8 mouse cellular contexts compared by ENCODE assay signal in genomic region chr2:38535521-38536220, GRCm38 (mm10). TPM values are rescaled to one million over a fixed set of nuclear protein-coding genes. Genes with fewer than 3 reads are reported as not detected.
DNase-seq lines count a peak whose midpoint lies in the region; ATAC-seq lines count a peak whose summit lies in the region.

No protein-coding gene starts in this region.

- H3K36me3 ChIP-seq in hindbrain, embryonic 10.5 days: no peaks in the 10 kb centered on the region
- H3K36me3 ChIP-seq in hindbrain, embryonic 13.5 days: no peaks in the 10 kb centered on the region
- H3K36me3 ChIP-seq in kidney, embryonic 15.5 days: no peaks in the 10 kb centered on the region

- H3K27me3 ChIP-seq in hindbrain, embryonic 10.5 days (ENCODE audit: insufficient read depth, poor library complexity, severe bottlenecking): no peaks in the 10 kb centered on the region
- no peaks in the 10 kb centered on the region for H3K27me3 ChIP-seq in hindbrain, embryonic 13.5 days
- no peaks in the 10 kb centered on the region for H3K27me3 ChIP-seq in kidney, embryonic 15.5 days

- ATAC-seq in hindbrain, embryonic 13.5 days (ENCODE audit: low FRiP score): no peak
- peak; percentile 34 for ATAC-seq in activated CD4-positive, CD25-positive, alpha-beta regulatory T cell, adult 4 months
- ATAC-seq in kidney, embryonic 15.5 days (replicated peaks; ENCODE audit: low FRiP score): no peak
- peak; percentile 49 for ATAC-seq in megakaryocyte progenitor cell, adult 5-6 weeks (replicated peaks; ENCODE audit: poor library complexity)

- H3K4me3 ChIP-seq in hindbrain, embryonic 10.5 days: no peak overlapping the region
- no peak overlapping the region for H3K4me3 ChIP-seq in hindbrain, embryonic 13.5 days
- no peak overlapping the region for H3K4me3 ChIP-seq in kidney, embryonic 15.5 days (replicated peaks)

- peak overlapping the region; percentile 66 for H3K27ac ChIP-seq in hindbrain, embryonic 10.5 days
- no peak overlapping the region for H3K27ac ChIP-seq in hindbrain, embryonic 13.5 days
- H3K27ac ChIP-seq in kidney, embryonic 15.5 days: peak overlapping the region; percentile 10; the same call in 1 of the 2 replicates

- no peak overlapping the region for H3K4me2 ChIP-seq in hindbrain, embryonic 13.5 days
- H3K4me2 ChIP-seq in kidney, embryonic 15.5 days: no peak overlapping the region

- WGBS in hindbrain, embryonic 10.5 days: 71% methylated on average over 14 of the region's 14 CpGs
- 64% methylated on average over 14 of the region's 14 CpGs for WGBS in hindbrain, embryonic 13.5 days
- 54% methylated on average over 14 of the region's 14 CpGs for WGBS in kidney, embryonic 15.5 days

- no peaks in the 10 kb centered on the region for H3K9me3 ChIP-seq in hindbrain, embryonic 10.5 days
- no peaks in the 10 kb centered on the region for H3K9me3 ChIP-seq in hindbrain, embryonic 13.5 days
- H3K9me3 ChIP-seq in kidney, embryonic 15.5 days (replicated peaks): no peaks in the 10 kb centered on the region

- H3K9ac ChIP-seq in hindbrain, embryonic 13.5 days: no peak overlapping the region
- no peak overlapping the region for H3K9ac ChIP-seq in kidney, embryonic 15.5 days

- H3K4me1 ChIP-seq in hindbrain, embryonic 10.5 days (replicated peaks): peaks cover 84% of the 10 kb centered on the region
- peaks cover 79% of the 10 kb centered on the region for H3K4me1 ChIP-seq in hindbrain, embryonic 13.5 days (replicated peaks)
- peaks cover 72% of the 10 kb centered on the region for H3K4me1 ChIP-seq in kidney, embryonic 15.5 days

- DNase-seq in hindbrain, embryonic 10.5 days (ENCODE audit: low spot score): no peak
- DNase-seq in testis, postnatal 14 days (ENCODE audit: low spot score): no peak
- DNase-seq in ovary, postnatal 14 days (ENCODE audit: low spot score): no peak
- no peak for DNase-seq in frontal cortex, postnatal 14 days (ENCODE audit: low spot score in 2 of 2)

RNA-seq across cellular contexts. Expression of gene Nek6, which starts 24.2 kb away (rescaled TPM):
- polyA plus RNA-seq in hindbrain, embryonic 10.5 days (2016; fragmentation: Nextera tagmentation; extraction: Ambion mirVana): 68.8 and 77.5 TPM in 2 replicates
- polyA plus RNA-seq in hindbrain, embryonic 13.5 days (2015; fragmentation: Nextera tagmentation; extraction: Ambion mirVana): 57.3 and 58.0 TPM in 2 replicates
- 1 to 10 TPM; 3.0 to 3.5 TPM for polyA plus RNA-seq in activated CD4-positive, CD25-positive, alpha-beta regulatory T cell, adult 4 months (2017; shearing (Covaris generic))
- 69.3 and 73.1 TPM in 2 replicates for polyA plus RNA-seq in kidney, embryonic 15.5 days (2015; fragmentation: Nextera tagmentation; extraction: Ambion mirVana)
- total RNA-seq in megakaryocyte progenitor cell, adult 5-6 weeks (2015): 15.0 and 18.2 TPM in 2 replicates
- total RNA-seq in megakaryocyte progenitor cell, adult 5-6 weeks (2017): 4.4 and 5.0 TPM in 2 replicates

Comparison
In these comparisons a context has a peak if more than half of its experiments do, and no peak if none do; other contexts are left out.
1. ATAC-seq: peak in activated CD4-positive, CD25-positive, alpha-beta regulatory T cell, adult 4 months (single experiment) and megakaryocyte progenitor cell, adult 5-6 weeks (single experiment); none in hindbrain, embryonic 13.5 days (single experiment) and kidney, embryonic 15.5 days (single experiment).
2. RNA of gene Nek6, which starts 24.2 kb away (polyA plus RNA-seq): 69.3 to 73.1 TPM in kidney, embryonic 15.5 days, 68.8 to 77.5 TPM in hindbrain, embryonic 10.5 days and 57.3 to 58.0 TPM in hindbrain, embryonic 13.5 days; 3.0 to 3.5 TPM in activated CD4-positive, CD25-positive, alpha-beta regulatory T cell, adult 4 months; every median in the first group is over 10 times any median in the second.